Mouse (Mus musculus) urinary bladder, postnatal 4 days (tissue): ENCODE results near the gene Ankfn1.

Source experiments
- DNase-seq, 2 experiments: peaks; one replicate each; pipeline ENCODE4 v3.0.0; 2021 to 2022; ENCODE audit warnings: low spot score in 2 of 2

Ankfn1 gene

DNA sequence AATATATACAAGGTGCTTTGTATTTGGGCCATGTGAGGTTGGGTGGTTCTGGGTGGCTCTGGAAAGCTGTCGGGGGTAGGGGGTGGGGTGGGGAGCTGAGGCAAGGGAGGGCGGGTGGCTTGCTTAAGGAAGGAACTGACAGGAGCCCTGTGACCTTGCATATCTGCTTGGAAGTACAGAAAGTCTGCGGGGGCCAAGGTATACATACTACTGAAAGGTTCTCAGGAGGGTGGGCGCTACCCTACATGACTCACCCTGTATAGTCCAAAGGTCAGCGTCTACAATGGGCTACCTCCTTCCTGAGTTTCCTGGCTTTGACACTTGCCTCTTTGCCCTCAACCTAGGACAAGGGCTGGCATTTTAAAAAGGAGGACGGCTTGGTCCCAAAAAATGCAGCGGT, 407.1 kb downstream of the Ankfn1 start:
- DNase-seq = peak in 1 of 2 experiments; percentile 9

DNA sequence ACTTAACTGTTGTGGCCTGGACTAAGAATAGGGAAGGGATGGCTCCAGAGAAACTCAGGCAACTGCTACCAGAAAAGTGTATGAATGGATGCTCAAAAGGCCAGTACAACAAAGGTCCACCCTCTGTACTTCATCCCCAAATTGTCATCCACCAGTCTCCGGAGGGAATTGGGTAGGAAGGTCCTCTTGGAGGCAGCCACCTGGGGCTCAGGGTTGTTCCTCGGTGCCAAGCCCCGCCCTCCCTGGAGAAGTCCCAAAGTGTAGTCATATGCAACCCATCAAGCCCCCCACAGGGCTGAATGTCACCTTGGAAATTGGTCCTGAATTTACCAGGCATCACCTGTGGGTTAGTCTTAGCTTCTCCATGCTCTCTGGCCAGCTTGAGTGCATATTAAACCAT, 413.5 kb downstream of the Ankfn1 start:
- no peak for DNase-seq

DNA sequence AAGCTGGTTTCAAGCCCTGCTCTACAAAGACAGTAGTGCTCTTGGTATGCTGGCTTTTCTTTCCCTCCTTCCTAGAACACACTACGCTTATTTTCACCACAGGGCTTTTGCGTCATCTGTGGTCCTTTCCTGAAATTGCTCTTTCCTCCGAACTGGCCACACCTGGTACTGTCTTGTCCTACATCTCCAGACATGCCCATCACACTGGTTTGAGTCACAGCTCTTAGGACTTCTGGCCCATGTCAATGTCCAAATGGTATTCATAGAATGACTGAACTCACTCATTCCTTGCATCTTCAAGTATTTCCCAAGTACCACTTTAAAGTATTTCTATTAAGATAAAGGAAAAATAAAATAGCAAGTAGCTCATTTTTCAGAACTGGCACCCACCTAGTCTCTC, 416.6 kb downstream of the Ankfn1 start:
- no peak for DNase-seq

DNA sequence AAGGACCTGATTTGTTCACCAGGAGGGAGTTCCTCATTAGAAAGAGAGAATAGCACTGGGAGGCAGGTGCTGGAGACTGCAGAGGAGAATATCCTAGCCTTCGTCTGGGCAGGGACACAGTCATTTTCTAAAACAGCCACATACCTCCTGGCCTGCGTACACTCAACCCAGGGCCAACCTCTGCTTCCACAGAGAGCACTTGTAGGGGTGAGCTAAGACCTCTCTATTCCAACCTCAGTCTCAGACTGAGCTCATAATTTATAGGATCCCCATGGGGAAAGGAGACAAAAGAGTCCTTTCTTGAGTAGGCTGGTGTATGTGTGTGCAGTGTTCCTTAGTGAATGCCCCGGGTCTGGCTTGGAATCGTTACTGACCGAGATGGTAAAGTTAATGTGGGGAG, 418.9 kb downstream of the Ankfn1 start:
- no peak for DNase-seq

DNA sequence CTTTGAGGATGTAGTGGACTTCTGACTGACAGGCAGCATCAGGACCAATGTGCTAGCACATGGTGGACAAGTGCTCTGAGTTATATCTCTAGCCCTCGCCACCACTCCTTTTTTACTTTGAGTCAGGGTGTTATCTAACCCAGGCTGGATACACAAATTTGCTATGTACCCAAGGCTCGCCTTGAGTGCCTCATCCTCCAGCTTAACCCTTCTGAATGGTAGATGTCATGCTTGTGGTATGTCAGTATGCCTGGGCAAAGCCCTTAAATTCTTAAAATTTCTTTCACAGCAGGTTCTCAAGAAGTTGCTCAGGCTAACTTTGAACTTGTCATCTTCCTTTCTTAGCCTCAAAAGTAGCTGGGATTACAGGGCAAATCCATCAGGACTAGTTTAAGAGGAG, 421.0 kb downstream of the Ankfn1 start:
- DNase-seq = no peak

DNA sequence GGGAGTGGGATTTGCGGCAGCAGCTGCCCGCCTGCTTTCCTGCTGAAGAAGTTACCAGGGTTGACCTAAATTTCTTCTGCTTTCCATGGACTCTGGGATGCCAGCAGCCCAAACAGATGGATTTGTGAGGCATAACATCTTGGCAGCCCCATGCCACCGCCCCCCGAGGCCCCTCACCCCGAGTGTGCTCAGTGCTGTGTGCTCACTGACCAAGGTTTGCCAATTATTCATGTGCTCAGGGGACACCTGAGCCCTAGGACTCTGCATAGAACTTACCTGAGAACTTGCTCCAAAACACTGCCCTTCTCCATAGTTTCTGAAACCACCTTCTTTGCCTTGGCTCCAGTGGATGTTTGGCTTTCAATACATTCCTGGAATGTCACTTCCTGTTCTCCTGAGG, 421.4 kb downstream of the Ankfn1 start:
- no peak for DNase-seq

DNA sequence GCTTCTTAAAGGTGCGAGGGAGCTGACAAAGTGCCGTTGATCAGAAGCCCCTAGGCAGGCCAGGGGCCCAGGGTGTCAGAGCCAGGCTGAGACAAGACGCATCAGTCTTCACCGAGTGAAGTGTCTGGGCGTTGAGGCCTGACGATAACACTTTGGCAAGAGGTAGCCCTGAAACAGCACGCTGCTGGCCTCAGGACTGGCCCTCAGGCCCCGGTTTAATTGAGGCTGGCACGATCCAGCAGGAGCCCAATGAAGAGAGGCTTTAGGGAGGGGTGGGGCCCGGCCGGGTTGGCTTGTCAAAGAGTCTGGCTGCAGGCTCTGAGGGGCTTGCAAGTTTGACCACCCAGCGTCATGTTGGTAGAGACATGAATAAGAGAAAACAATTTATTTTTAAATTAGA, 437.2 kb downstream of the Ankfn1 start:
- no peak for DNase-seq
